In genomic region chr4:12511656-12512385, GRCm38 (mm10) we compare ENCODE assay signal across 8 mouse cellular contexts.
DNase-seq lines count a peak whose midpoint lies in the region; ATAC-seq and TF ChIP-seq lines count a peak whose summit lies in the region.

No protein-coding gene starts in this region.

- no peak overlapping the region for H3K9ac ChIP-seq in liver, embryonic 11.5 days (ENCODE audit: low read depth, low read length)

- H3K4me2 ChIP-seq in liver, embryonic 11.5 days, result no peak overlapping the region

- peak; percentile 32 for DNase-seq in liver
- DNase-seq in liver, embryonic 11.5 days (ENCODE audit: low spot score), result no peak
- DNase-seq in cerebellum, postnatal 10 days, result peak; percentile 89 to 90
- DNase-seq in heart, adult 18-20 months, result peak; percentile 76 to 78
- DNase-seq in layer of hippocampus, postnatal 14 days (ENCODE audit: low spot score in 2 of 2), result peak; percentile 69 to 90
- no peak for DNase-seq in thymus, postnatal 4 days
- no peak for DNase-seq in c-Kit-positive CD71-positive TER-119-positive erythroid progenitor cells, embryonic 14.5 days (ENCODE audit: low spot score)

- TF ChIP-seq CTCF in olfactory bulb, adult 2 months (IDR thresholded peaks at IDR 0.05; ENCODE audit: insufficient read depth, low read depth, low read length), result no peak

- H3K4me1 ChIP-seq in liver, embryonic 11.5 days (replicated peaks; ENCODE audit: control insufficient read depth, insufficient read depth, low read length), result no peaks in the 10 kb centered on the region
- H3K4me1 ChIP-seq in olfactory bulb, adult 2 months (ENCODE audit: control insufficient read depth, insufficient read depth, low read length), result peaks cover 3% of the 10 kb centered on the region

- H3K36me3 ChIP-seq in liver, embryonic 11.5 days (ENCODE audit: control insufficient read depth, insufficient read depth, low read length), result no peaks in the 10 kb centered on the region

- no peak overlapping the region for H3K27ac ChIP-seq in liver, embryonic 11.5 days (ENCODE audit: low read depth, low read length)
- H3K27ac ChIP-seq in olfactory bulb, adult 2 months (ENCODE audit: insufficient read depth, low read depth, low read length), result peak overlapping the region; percentile 36; the same call in 1 of the 2 replicates

- no peaks in the 10 kb centered on the region for H3K27me3 ChIP-seq in liver, embryonic 11.5 days (replicated peaks; ENCODE audit: control insufficient read depth, insufficient read depth, low read length)

- no peak overlapping the region for H3K4me3 ChIP-seq in liver, embryonic 11.5 days (ENCODE audit: low read depth, low read length)
- H3K4me3 ChIP-seq in olfactory bulb, adult 2 months (ENCODE audit: insufficient read depth, low read depth, low read length), result no peak overlapping the region

- no peak for TF ChIP-seq POLR2A in olfactory bulb, adult 2 months (IDR thresholded peaks at IDR 0.05; ENCODE audit: insufficient read depth, low read depth, low read length)

- no peaks in the 10 kb centered on the region for H3K9me3 ChIP-seq in liver, embryonic 11.5 days (ENCODE audit: control insufficient read depth, low read length)

- 72% methylated on average over 10 of the region's 10 CpGs for WGBS in liver, embryonic 11.5 days
- 42% methylated on average over 10 of the region's 10 CpGs for WGBS in olfactory bulb, adult 2 months

- no peak for ATAC-seq in liver, embryonic 11.5 days (replicated peaks; ENCODE audit: low FRiP score)

Comparison
In these comparisons a context has a peak if more than half of its experiments do, and no peak if none do; other contexts are left out.
1. DNase-seq: peak in liver (single experiment), cerebellum, postnatal 10 days (2 of 2), heart, adult 18-20 months (2 of 2) and layer of hippocampus, postnatal 14 days (2 of 2); none in liver, embryonic 11.5 days (single experiment), thymus, postnatal 4 days (single experiment) and c-Kit-positive CD71-positive TER-119-positive erythroid progenitor cells, embryonic 14.5 days (single experiment).